Mouse (Mus musculus) adrenal gland, postnatal 0 days (tissue): Measurements from ENCODE around the gene Map4. TPM values are rescaled to one million over a fixed set of nuclear protein-coding genes. Genes with fewer than 3 reads are reported as not detected.

Experiments
- microRNA-seq: library from miRNA; unstranded; fragments of <30 nt; microRNA quantifications from one replicate; pipeline ENCODE4, GENCODE M21; 2016; ENCODE audit warnings: borderline replicate concordance; ENCODE audit not compliant: insufficient number of aligned reads
- polyA plus RNA-seq: library from polyadenylated mRNA; unstranded; fragments of >200 nt; fragmentation: Nextera tagmentation; extraction: Ambion mirVana; gene quantifications from 2 replicates; pipeline ENCODE4 v1.2.1, GENCODE M21; 2015

The Map4 gene
- 41.2 and 64.2 TPM in 2 replicates for polyA plus RNA-seq

DNA sequence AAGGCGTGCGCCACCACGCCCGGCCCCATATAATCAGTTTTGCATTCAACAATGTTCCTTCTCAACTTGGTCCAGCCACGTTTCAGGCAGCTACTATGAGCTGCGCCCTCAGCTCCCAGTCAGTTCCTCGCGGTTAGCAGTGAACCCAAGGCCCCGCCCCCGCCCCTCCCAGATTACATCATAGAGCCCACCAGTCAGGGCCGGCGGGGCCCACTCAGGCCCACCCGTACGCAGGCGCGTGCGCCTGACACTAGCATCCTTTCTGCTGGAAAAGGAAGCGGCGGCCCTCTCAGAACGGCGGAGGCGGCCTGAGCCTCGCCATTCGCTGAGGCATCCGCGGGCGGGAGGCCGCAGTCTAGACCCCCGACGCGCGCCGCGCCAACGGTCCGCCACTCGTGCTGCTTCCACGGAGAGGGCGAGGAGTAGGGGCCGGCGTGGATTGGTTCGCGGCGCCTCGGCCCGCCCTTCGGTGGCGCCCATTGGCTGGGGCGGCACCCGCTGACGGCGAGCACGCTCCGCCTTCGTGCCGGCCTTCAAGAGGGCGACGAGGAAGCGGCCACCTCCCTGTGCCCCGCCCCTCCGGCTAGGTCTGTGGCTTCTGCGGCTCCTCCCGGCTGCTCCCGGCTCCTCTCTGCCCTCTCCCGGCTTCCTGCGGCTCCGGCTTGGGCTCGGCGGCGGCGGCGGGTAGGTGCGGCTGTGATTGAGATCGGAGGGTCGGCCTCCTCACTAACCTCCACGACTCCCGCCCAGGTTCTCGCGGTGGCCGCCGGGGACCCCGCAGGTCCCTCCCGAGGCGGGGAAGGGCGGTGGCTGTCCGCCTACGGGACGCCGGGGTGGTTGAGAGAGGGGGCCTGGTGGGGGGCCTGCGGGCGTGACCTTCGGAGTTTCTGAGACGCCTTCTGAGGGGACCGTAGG is at the start of gene Map4:
Gene Map4, plus strand, starts transcription at position 204 of the 915 bp plus-strand sequence.

DNA sequence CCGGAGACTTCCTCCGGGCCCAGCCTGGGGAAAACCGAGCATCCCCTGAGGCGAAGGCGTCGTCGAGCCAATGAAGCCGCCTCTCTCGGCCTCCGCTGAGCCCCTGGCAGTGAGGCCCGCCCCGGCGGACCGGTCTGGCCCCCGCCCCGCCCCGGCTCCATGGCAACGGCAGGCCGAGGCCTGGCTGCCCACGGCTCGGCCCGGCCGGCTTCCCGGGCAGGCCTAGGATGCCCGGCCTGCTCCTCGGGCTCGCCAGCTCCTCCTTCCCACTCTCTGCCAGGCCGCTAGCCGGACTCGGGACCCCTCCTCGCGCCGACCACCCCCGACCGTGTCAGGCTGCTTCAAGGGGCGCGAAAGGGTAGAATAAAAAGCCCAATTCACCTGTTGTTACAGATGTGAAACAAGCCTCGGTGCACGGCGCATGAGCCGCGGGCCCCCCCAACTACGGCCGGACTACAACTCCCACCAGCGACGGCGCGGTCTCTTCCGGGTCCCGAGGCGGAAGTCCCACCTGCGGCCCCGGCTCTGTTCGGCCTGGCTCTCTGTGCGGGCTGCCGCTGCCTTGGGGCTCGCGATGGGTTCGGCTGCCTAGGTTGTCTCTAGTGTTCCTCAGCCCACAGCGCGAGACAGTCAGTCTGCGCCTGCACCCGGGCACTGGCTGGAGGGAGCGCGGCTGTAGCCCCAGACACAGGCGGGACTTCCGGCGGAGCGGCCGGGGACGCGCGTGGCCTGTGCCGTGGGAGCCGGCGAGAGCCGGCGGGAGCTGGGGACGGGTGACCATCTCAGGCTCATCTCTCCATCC is 185.9 kb downstream of the Map4 start, which contains the start of gene Smarcc1:
Gene Smarcc1, plus strand, starts transcription at position 732 of the 802 bp plus-strand sequence.

DNA sequence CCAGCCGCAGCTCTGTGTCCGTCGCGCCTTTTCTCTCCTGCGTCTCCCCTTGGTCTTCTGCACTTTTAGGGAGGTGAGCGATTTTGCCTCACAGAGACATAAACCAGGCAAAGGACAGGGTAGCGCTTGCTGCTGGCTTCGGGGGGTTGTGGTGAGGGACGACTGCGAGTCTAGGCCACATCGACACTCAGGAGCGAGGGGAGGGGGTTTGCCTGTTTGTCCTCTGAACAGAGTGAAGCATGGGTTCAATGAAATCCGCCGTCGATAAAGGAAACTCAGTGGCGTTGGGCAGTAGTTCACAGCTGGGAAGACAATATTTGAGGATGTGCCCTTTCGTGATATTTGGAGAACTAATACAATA is 186.5 kb downstream of the Map4 start, which contains the start of gene Dhx30:
Gene Dhx30, minus strand, starts transcription at position 52 of the 361 bp plus-strand sequence.

Small RNAs within 50 kb of the gene (microRNA-seq; reads per million reads assigned to microRNA genes)
- gene Mir7089 = not detected

Other genes with a start within 250 kb of the Map4 start
- gene Fbxw18, start 228.8 kb upstream of the Map4 start, polyA plus RNA-seq = not detected in 2 replicates
- gene Fbxw26, start 185.4 kb upstream of the Map4 start, polyA plus RNA-seq = not detected in 2 replicates
- gene Fbxw27, start 140.8 kb upstream of the Map4 start, polyA plus RNA-seq = not detected in 2 replicates
- gene Spink8, start 119.2 kb upstream of the Map4 start, polyA plus RNA-seq = 2.3 and 3.1 TPM in 2 replicates
- 27.8 and 34.2 TPM in 2 replicates for gene Nme6, start 98.7 kb upstream of the Map4 start, polyA plus RNA-seq
- gene Camp, start 81.8 kb upstream of the Map4 start, polyA plus RNA-seq = 23.9 and 43.2 TPM in 2 replicates
- 7.4 and 11.9 TPM in 2 replicates for gene Cdc25a, start 55.9 kb upstream of the Map4 start, polyA plus RNA-seq
- gene Smarcc1, start 186.2 kb downstream of the Map4 start, polyA plus RNA-seq = 38.5 and 48.3 TPM in 2 replicates
- 68.1 and 80.8 TPM in 2 replicates for gene Dhx30, start 186.4 kb downstream of the Map4 start, polyA plus RNA-seq